Mouse (Mus musculus) embryo, embryonic 11.5 days (tissue): ENCODE data around the gene Ccsap.

ENCODE experiments used
- DNase-seq: peaks from one replicate; pipeline ENCODE4 v3.0.0-alpha.2; 2012; ENCODE audit warnings: low read depth, low spot score

Gene Ccsap

DNA sequence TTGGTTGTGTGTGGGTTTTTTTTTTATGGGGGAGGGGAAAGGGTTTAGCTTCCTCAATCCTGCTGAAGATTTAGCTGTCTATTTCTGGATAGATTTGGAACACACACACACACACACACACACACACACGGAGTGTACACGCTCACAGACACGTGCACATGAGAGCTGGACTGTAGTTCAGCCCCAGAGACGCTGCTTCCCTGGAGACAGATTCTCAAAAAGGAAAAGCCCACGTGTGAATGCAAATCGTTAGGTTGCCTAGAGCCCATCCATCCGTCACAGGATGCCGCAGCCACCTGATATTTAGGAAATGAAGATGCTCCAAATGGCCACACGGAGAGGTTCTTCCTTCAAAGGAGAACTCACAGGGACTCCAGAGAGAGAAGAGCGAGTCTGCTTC lies 20.3 kb upstream of the Ccsap start:
- DNase-seq = no peak

- no peak for DNase-seq
Measured at GRCm38 (mm10) chr8:123877865-123878264, 17.9 kb upstream of the Ccsap start.

DNA sequence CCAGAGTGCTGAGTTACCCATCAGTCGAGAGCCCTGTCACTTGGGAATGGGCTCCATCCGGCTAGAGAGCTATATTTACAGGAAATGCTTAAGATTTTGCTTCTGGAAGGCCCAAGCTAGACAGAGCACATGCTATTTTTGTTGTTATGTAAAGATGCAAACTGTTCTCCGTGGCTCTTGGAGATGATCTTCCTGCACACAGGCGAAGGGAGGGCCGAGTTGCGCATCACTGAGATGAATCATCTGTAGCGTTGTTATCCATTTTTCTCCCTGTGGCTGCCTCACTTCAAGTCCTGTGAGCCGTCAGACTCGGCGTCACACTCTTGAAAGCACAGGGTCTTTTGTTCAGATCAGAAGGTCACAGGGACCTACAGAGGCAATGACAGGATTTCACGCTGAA lies 14.3 kb upstream of the Ccsap start:
- no peak for DNase-seq

DNA sequence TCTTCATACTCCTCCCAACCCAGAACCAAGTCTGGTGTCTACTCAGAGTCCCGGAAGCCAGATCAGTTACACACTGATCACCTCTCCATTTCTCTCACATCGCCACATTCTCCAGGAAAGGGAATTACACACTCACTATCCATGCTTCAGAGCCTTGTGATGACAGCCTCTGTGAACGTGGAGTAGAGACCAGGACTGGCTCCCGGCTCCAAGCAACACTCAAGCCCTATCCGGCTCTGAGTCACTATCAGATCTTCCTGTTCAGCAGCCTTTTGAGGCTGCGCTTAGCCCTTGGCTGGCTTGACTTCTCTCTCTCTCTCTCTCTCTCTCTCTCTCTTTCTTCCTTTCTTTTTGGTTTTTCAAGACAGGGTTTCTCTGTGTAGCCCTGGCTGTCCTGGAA lies 13.4 kb upstream of the Ccsap start:
- no peak for DNase-seq

DNA sequence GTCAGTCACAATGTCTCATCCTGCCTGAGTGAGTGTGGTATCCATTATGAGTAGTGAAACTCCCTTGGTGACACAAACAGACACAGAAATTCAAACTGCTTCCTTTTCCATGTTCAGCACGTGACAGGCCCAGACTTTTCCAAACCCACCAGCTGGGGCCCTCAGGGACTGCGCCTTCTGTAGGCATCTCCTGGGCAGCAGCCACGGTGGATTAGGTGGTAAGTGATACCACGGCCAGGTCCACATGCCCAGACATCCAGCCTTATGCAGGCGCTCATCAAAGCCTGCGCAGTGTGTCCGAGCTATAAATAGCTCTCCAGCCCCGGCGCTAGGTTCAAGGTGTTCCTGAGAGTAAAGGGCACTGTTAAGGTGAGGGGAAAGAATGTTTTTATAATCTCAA lies 12.0 kb upstream of the Ccsap start:
- DNase-seq = no peak

DNA sequence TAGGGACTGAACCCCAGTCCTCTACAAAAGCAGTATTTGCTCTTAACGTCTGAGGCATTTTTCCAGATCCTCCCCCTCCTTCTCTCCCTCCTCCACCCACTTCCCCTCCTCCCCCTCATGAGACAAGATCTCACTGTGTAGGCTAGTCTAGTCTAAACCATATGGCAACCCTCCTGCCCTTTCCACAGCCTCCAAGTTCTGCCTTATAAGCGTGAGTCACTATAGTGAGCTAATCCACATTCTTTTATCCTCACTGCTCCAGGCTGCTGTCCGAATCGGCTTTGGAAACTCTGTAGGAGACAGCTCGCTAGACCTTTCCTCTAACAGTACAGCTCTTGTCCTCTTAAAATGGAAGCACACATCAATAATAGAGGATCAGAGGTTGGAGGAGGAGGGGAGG lies 7.0 kb upstream of the Ccsap start:
- DNase-seq = no peak

- no peak for DNase-seq
Measured at GRCm38 (mm10) chr8:123865786-123866185, 5.8 kb upstream of the Ccsap start.

GRCm38 (mm10) chr8:123860386-123860785 lies 377 bp upstream of the Ccsap start:
- DNase-seq = no peak

DNA sequence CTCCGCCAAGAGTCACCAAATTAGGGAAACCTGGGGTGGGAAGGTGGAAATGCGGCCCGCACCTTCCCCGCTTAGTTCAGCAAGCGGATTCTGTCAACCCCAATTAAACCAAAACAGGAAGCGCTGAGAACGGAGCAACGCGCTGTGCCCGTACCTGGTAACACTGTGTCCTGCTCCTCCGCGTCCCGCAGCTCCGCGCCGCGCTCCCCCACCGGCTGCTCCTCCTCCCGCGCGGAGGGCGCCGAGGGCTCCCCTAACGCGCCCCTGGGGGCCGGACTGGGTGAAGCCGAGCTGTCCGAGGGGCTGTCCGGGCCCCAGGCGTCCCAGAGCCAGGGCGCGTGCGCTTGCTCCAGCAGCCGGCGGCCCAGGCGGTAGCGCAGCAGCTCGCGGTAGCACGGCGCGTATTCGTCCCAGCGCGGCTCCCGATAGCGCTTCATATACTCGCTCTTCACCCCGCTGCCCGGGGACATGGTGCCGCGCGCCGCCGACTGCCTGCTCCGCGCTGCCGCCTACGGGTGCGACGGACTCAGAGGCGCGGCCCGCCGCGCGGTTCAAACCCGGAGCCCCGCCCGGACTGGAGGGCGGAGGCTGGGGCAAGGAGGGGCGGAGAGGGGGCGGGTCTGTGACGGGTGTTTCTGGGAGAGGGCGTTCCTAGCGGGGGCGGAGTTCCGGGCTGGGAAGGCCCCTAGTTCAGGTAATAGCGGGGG lies 915 bp downstream of the Ccsap start:
- DNase-seq = peak; percentile 88

DNA sequence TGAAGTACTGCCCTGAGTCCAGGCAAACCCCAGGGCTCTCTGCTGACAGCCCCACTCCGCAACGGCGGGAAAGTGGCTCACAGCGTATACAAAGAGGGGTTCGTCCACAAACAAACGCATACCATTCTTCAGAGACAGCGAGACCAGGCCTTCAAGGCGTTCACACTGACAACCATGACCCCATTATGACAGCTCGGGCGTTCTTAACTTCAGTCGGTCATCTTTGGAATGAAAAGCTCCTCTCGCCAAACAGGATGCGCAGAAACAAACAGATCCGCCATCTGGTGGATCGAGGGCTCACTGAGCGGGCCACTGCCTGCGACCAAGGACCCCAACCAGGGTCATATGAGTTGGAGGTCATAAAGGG lies 1.5 kb downstream of the Ccsap start:
- DNase-seq = no peak

DNA sequence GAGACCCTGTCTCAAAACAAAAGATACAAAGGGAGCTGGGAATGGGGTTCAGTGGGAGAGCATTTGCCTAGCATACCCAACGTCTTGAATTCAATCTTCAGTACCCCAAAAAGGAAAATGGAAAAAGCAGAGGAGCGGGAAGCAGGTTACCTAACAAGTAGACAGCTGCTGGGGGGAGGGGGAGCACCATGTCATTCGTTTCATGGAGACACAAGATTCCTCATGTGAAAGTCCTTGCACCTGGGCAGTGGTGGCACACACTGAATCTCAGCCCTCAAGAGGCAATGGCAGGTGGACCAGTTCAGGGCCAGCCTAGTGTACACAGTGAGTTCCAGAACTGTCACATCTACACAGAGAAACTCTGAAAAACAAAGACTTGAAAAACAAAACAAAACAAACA lies 2.6 kb downstream of the Ccsap start:
- no peak for DNase-seq

- DNase-seq = no peak
Measured at GRCm38 (mm10) chr8:123854733-123855475, 5.1 kb downstream of the Ccsap start.

GRCm38 (mm10) chr8:123854252-123854651 lies 5.8 kb downstream of the Ccsap start:
- DNase-seq = no peak

DNA sequence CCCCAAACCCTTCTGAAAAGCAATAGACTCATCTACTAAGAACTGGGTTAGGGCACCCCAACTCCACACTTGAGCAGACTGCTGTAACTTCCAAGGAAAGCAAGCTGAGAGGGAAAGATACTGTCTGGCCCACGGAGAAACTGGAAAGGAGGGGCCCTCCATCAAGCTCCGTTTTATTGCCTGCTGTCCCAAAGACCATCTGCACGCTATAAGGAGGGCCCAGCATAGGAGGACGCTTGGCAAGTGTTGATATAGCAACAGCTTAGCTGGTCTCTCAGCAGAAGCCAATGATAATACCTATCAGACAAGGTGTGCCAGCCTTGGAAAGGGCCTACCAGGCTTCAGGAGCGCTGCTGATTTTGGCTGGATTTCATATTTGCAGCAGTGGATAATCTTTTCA lies 8.4 kb downstream of the Ccsap start:
- DNase-seq = no peak

GRCm38 (mm10) chr8:123849352-123849751 lies 10.7 kb downstream of the Ccsap start:
- no peak for DNase-seq

DNA sequence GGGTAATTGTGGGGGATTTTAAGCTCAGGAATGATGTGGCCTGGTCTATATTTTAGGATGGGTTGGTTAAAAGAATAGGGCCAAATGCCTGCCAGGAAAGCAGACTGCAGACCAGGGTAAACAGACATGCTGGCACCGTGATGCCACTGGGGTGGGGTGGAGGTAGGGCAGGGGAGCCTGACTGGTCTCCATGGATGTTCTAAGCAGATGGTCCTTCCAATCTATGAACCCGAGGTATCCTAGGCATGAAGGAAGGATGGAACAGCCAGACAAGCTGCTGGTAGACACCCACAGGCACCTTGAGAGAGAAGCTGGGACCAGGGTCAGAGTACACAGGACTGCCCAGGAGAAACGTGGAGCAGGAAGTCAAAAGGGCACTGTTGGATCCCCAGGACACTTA lies 12.5 kb downstream of the Ccsap start:
- DNase-seq = no peak

DNA sequence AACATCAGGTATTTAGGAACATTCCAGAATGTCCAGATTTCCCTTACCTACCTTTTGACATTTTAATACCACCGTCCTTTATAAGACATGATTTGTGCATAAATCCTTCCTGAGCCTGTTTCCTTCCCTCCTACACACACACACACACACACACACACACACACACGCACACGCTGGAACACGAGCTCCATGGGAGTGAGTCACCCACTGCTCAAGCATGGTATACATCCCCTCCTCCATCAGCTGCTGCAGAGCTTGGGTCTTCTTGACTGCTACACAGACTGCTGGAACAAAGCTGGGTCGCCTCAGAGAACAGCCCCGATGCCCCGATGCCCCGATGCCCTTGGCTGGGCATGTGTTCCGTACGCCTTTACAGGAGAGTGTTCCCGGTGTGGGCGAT lies 13.5 kb downstream of the Ccsap start:
- DNase-seq = no peak

- no peak for DNase-seq
Measured at GRCm38 (mm10) chr8:123845991-123846390, 14.0 kb downstream of the Ccsap start.

- DNase-seq = no peak
Measured at GRCm38 (mm10) chr8:123845114-123845513, 14.9 kb downstream of the Ccsap start.

DNA sequence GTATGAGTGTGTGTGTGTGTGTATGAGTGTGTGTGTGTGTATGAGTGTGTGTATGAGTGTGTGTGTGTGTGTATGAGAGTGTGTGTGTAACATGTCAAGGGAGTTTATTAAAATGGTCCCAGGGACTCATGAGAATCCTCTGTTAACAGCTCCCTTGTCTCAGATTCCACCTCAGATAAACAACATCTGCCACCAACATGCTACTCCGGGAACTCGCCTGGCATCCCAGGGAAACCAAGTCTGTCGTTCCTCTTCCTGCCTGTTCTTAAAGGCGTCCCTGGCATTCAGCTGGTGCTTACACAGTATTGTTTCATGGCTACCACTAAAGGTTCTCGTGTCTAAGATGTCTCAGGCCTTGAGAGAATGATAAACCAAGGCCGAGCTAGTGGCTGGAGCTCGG lies 15.7 kb downstream of the Ccsap start:
- DNase-seq = no peak

- DNase-seq = no peak
Measured at GRCm38 (mm10) chr8:123842086-123842485, 17.9 kb downstream of the Ccsap start.

- DNase-seq = no peak
Measured at GRCm38 (mm10) chr8:123840578-123841345, 19.2 kb downstream of the Ccsap start.

- peak; percentile 36 for DNase-seq
Measured at GRCm38 (mm10) chr8:123838496-123838895, 21.5 kb downstream of the Ccsap start.
